9 mouse cellular contexts compared by ENCODE assay signal in genomic region chr4:133103525-133104193, GRCm38 (mm10). TPM values are rescaled to one million over a fixed set of nuclear protein-coding genes. Genes with fewer than 3 reads are reported as not detected.
DNase-seq lines count a peak whose midpoint lies in the region; ATAC-seq and TF ChIP-seq lines count a peak whose summit lies in the region.
"Had no signal": no experiment of that assay in that cellular context is flagged by ENCODE, and none has a peak within 500 bp of the region (broad histone marks: within the 10 kb centered on the region; RNA-seq: fewer than 3 reads in every experiment).

No protein-coding gene starts in this region.

- peak; percentile 32 to 65; a peak in 3 of 4 replicates for TF ChIP-seq EP300 in MEL (IDR thresholded peaks at IDR 0.05; ENCODE audit: low read depth in 1 of 2, low read length in 2 of 2)

- no peak overlapping the region for H3K4me3 ChIP-seq in gastrocnemius, adult 2 months
- peak overlapping the region; percentile 34 to 38; a peak in 3 of 4 replicates for H3K4me3 ChIP-seq in MEL (ENCODE audit: control insufficient read depth in 1 of 2, insufficient read depth in 1 of 2, low read depth in 2 of 2, low read length in 2 of 2)
- no peak overlapping the region for H3K4me3 ChIP-seq in hindbrain, postnatal 0 days (ENCODE audit: low read length)
- no peak overlapping the region for H3K4me3 ChIP-seq in liver, embryonic 11.5 days (ENCODE audit: low read depth, low read length)

- peak overlapping the region; percentile 72 for H3K27ac ChIP-seq in gastrocnemius, adult 2 months
- H3K27ac ChIP-seq in MEL (ENCODE audit: control insufficient read depth, low read depth, low read length) = 0 out of 2 replicates have a peak overlapping the region, but pooled peaks have one; percentile 0
- peak overlapping the region; percentile 36; the same call in 1 of the 2 replicates for H3K27ac ChIP-seq in hindbrain, postnatal 0 days
- H3K27ac ChIP-seq in liver, embryonic 11.5 days (ENCODE audit: low read depth, low read length) = peak overlapping the region; percentile 55; the same call in 1 of the 2 replicates

- no peaks in the 10 kb centered on the region for H3K79me2 ChIP-seq in MEL (ENCODE audit: control insufficient read depth, insufficient read depth, low read length, poor library complexity)

- H3K4me1 ChIP-seq in MEL (ENCODE audit: control insufficient read depth in 1 of 2, insufficient read depth in 2 of 2, low read length in 2 of 2) = peaks cover 5 to 13% of the 10 kb centered on the region in 2 experiments
- peaks cover 5% of the 10 kb centered on the region for H3K4me1 ChIP-seq in hindbrain, postnatal 0 days (ENCODE audit: insufficient read depth, low read length)
- H3K4me1 ChIP-seq in liver, embryonic 11.5 days (replicated peaks; ENCODE audit: control insufficient read depth, insufficient read depth, low read length) = peaks cover 24% of the 10 kb centered on the region

- peaks cover 0 to 2% of the 10 kb centered on the region in 2 experiments; a peak in 1 of 4 replicates for H3K36me3 ChIP-seq in MEL (ENCODE audit: control insufficient read depth in 1 of 2, insufficient read depth in 2 of 2, low read length in 2 of 2)
- no peaks in the 10 kb centered on the region for H3K36me3 ChIP-seq in hindbrain, postnatal 0 days (ENCODE audit: insufficient read depth, low read length)
- no peaks in the 10 kb centered on the region for H3K36me3 ChIP-seq in liver, embryonic 11.5 days (ENCODE audit: control insufficient read depth, insufficient read depth, low read length)

- intact Hi-C loops in gastrocnemius, adult 2 months (cut with DNase I) = no loop called here

- no peak for TF ChIP-seq RAD21 in MEL (IDR thresholded peaks at IDR 0.05; ENCODE audit: low read depth, low read length)

- H3K4me2 ChIP-seq in hindbrain, postnatal 0 days (ENCODE audit: low read depth, low read length) = peak overlapping the region; percentile 35
- peak overlapping the region; percentile 35 for H3K4me2 ChIP-seq in liver, embryonic 11.5 days

- TF ChIP-seq CTCF in gastrocnemius, adult 2 months (IDR thresholded peaks at IDR 0.05) = no peak
- TF ChIP-seq CTCF in MEL (IDR thresholded peaks at IDR 0.05 in 2 of 3, conservative IDR thresholded peaks at IDR 0.05 in 1 of 3; ENCODE audit: control insufficient read depth in 1 of 3, insufficient read depth in 1 of 3, low read depth in 2 of 3, low read length in 3 of 3, poor library complexity in 1 of 3, severe bottlenecking in 1 of 3) = no peak
- TF ChIP-seq CTCF in hindbrain, postnatal 0 days (IDR thresholded peaks at IDR 0.05; ENCODE audit: low read depth) = no peak

- 0 out of 2 replicates have a peak, but pooled peaks have one; percentile 43 for ATAC-seq in hindbrain, postnatal 0 days
- ATAC-seq in liver, embryonic 11.5 days (replicated peaks; ENCODE audit: low FRiP score) = no peak

- H3K9me3 ChIP-seq in MEL (replicated peaks; ENCODE audit: insufficient read depth, low read length) = no peaks in the 10 kb centered on the region
- no peaks in the 10 kb centered on the region for H3K9me3 ChIP-seq in hindbrain, postnatal 0 days (ENCODE audit: low read length)
- H3K9me3 ChIP-seq in liver, embryonic 11.5 days (ENCODE audit: control insufficient read depth, low read length) = no peaks in the 10 kb centered on the region

- H3K27me3 ChIP-seq in MEL (ENCODE audit: control insufficient read depth in 1 of 2, insufficient read depth in 2 of 2, low read length in 2 of 2) = no peaks in the 10 kb centered on the region
- H3K27me3 ChIP-seq in hindbrain, postnatal 0 days (ENCODE audit: insufficient read depth, low read length) = no peaks in the 10 kb centered on the region
- no peaks in the 10 kb centered on the region for H3K27me3 ChIP-seq in liver, embryonic 11.5 days (replicated peaks; ENCODE audit: control insufficient read depth, insufficient read depth, low read length)
- H3K27me3 ChIP-seq: CH12.LX had no signal

- DNase-seq in gastrocnemius, adult 2 months = peak; percentile 53
- DNase-seq in gastrocnemius, postnatal 25 days = no peak
- peak; percentile 59 for DNase-seq in MEL (ENCODE audit: low read depth, low spot score)
- DNase-seq in hindbrain, postnatal 0 days (ENCODE audit: low spot score) = no peak
- DNase-seq in liver, embryonic 11.5 days (ENCODE audit: low spot score) = no peak
- DNase-seq in frontal cortex, postnatal 36 days (ENCODE audit: low spot score in 2 of 2) = no peak
- DNase-seq in frontal cortex, postnatal 14 days (ENCODE audit: low spot score in 2 of 2) = no peak
- no peak for DNase-seq in spleen, postnatal 10 days (ENCODE audit: low spot score in 2 of 2)

- TF ChIP-seq POLR2A in MEL (IDR thresholded peaks at IDR 0.05; ENCODE audit: control insufficient read depth in 1 of 2, insufficient read depth in 1 of 2, low read depth in 1 of 2, low read length in 2 of 2, poor library complexity in 1 of 2) = no peak

- 24% methylated on average over 15 of the region's 16 CpGs for WGBS in hindbrain, postnatal 0 days
- 17% methylated on average over 16 of the region's 16 CpGs for WGBS in liver, embryonic 11.5 days

- H3K9ac ChIP-seq in MEL (ENCODE audit: control insufficient read depth, low read depth, low read length, poor library complexity, severe bottlenecking) = peak overlapping the region; percentile 51
- H3K9ac ChIP-seq in hindbrain, postnatal 0 days (replicated peaks; ENCODE audit: low read length) = no peak overlapping the region
- 0 out of 2 replicates have a peak overlapping the region, but pooled peaks have one; percentile 30 for H3K9ac ChIP-seq in liver, embryonic 11.5 days (ENCODE audit: low read depth, low read length)

TF ChIP-seq in MEL, 35 proteins besides CTCF, POLR2A, EP300 and RAD21:
- TF ChIP-seq GATA1 (IDR thresholded peaks at IDR 0.05; ENCODE audit: low read depth, low read length) (peak; percentile 40; the same call in 1 of the 2 replicates), TCF12 (IDR thresholded peaks at IDR 0.05; ENCODE audit: low read depth, low read length) (peak; percentile 68; the same call in 1 of the 2 replicates), MAZ (IDR thresholded peaks at IDR 0.05; ENCODE audit: low read depth, low read length) (no peak), ETS1 (IDR thresholded peaks at IDR 0.05; ENCODE audit: low read depth, low read length) (0 out of 2 replicates have a peak, but pooled peaks have one; percentile 25), POLR2AphosphoS5 (IDR thresholded peaks at IDR 0.05; ENCODE audit: borderline replicate concordance, low read depth, low read length) (no peak), RCOR1 (IDR thresholded peaks at IDR 0.05; ENCODE audit: low read depth, low read length) (peak; percentile 61; the same call in 1 of the 2 replicates), MYC (IDR thresholded peaks at IDR 0.05; ENCODE audit: low read depth, low read length) (no peak), MAFK (IDR thresholded peaks at IDR 0.05; ENCODE audit: borderline replicate concordance, low read depth, low read length) (no peak), SIN3A (IDR thresholded peaks at IDR 0.05; ENCODE audit: low read length) (peak; percentile 24; the same call in 1 of the 2 replicates), BHLHE40 (IDR thresholded peaks at IDR 0.05; ENCODE audit: borderline replicate concordance, low read depth, low read length) (no peak), MAX (IDR thresholded peaks at IDR 0.05; ENCODE audit: low read length) (0 out of 2 replicates have a peak, but pooled peaks have one; percentile 11), ELF1 (IDR thresholded peaks at IDR 0.05; ENCODE audit: low read depth, low read length) (peak; percentile 13; the same call in 1 of the 2 replicates), ZNF384 (IDR thresholded peaks at IDR 0.05; ENCODE audit: low read depth, low read length) (no peak), HCFC1 (IDR thresholded peaks at IDR 0.05; ENCODE audit: low read depth, low read length) (no peak)

RNA-seq across cellular contexts. Expression of gene Wasf2, which starts 26.6 kb away (rescaled TPM):
- total RNA-seq in gastrocnemius, adult 2 months (2021) = 10 to 100 TPM; 34.9 to 35.6 TPM
- total RNA-seq in gastrocnemius, postnatal 25 days (2021) = 10 to 100 TPM; 33.8 to 39.7 TPM
- total RNA-seq in MEL (2012; rRNA removed) = 16.4 and 18.4 TPM in 2 replicates
- polyA plus RNA-seq in MEL (2012; ENCODE audit: insufficient read depth in 1 of 2, insufficient read length in 2 of 2, low read depth in 1 of 2, low replicate concordance in 2 of 2, missing spikeins in 1 of 2) = 10 to 100 TPM in 1 of 2 experiments, not detected in 1; 53.7 TPM
- 14.1 and 14.7 TPM in 2 replicates for total RNA-seq in hindbrain, postnatal 0 days (2014; rRNA removed)
- 27.5 and 32.3 TPM in 2 replicates for polyA plus RNA-seq in hindbrain, postnatal 0 days (2015; fragmentation: Nextera tagmentation; extraction: Ambion mirVana)
- polyA plus RNA-seq in liver, embryonic 11.5 days (2014; fragmentation: Nextera tagmentation; extraction: Ambion mirVana) = 32.1 and 42.2 TPM in 2 replicates

Comparison
In these comparisons a context has a peak if more than half of its experiments do, and no peak if none do; other contexts are left out.
1. DNase-seq: peak in gastrocnemius, adult 2 months (single experiment) and MEL (single experiment); none in gastrocnemius, postnatal 25 days (single experiment), hindbrain, postnatal 0 days (single experiment), liver, embryonic 11.5 days (single experiment), frontal cortex, postnatal 36 days (0 of 2), frontal cortex, postnatal 14 days (0 of 2) and spleen, postnatal 10 days (0 of 2).
2. H3K27ac ChIP-seq: peak in every context shown above with its lines; median percentile 72 in gastrocnemius, adult 2 months; 55 in liver, embryonic 11.5 days; 36 in hindbrain, postnatal 0 days; 0 in MEL.
3. H3K4me3 ChIP-seq: peak in MEL (2 of 2); none in gastrocnemius, adult 2 months (single experiment), hindbrain, postnatal 0 days (single experiment) and liver, embryonic 11.5 days (single experiment).